Mouse (Mus musculus): ENCODE data around the gene Ddx23. TPM values are rescaled to one million over a fixed set of nuclear protein-coding genes. Genes with fewer than 3 reads are reported as not detected.

Ddx23 gene
- total RNA-seq, 4 experiments from 2014 or later, result 53.2 to 61.7 (median 56.4) TPM

DNA sequence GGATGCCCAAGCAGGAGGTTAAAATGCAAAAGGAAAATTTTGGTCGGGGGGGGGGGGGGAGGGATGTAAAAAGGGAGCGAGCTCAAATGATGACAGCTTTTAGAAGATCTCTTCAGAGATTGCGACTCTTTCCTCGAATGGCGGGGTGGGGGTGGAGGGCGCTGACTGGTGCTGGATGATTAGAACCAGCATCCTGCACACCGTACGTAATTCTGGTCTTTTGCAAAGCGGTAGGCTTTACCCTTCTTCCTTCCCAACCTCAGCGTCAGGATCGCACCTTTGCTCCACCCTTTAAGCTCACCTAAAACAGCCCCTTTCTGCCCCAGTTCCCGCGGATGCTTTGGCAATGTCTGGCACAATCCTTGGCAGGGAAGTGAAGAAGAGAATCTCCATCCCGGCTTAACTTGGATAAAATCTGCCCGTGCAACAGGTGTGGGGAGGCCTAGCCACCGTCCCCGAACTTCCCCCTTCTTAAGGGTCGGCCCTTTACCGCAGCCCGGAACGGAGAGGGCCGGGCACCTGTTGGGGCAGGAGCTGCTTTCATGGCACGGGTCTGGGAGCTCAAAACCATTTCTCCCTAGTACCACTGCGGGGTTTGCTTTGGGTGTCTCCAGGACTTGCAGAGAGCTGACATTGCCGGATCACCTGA is 28.7 kb downstream of the Ddx23 start:
- no peak for DNase-seq (ENCODE audit: low spot score)

DNA sequence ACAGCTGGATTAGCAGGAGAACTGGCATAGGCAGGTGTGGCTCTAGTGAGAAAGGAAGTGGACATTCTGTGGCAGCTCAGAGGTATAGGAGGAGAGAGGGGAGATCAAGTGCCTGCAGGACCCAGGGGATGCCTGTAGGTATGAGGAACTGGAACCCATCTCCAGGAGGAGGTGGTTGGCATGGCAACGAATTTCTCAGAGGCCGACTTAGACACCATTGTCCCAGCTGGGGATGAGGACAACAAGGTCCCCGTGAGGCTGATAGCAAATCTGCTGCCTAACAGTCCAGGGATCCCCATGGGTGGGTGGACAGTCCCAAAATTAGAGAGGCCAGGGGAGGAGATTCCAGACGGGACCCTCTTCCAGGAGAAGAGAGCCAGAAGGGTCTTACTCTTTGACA is 29.8 kb downstream of the Ddx23 start:
- DNase-seq (ENCODE audit: low spot score), result no peak

- no peak for DNase-seq (ENCODE audit: low spot score)
Measured at GRCm38 (mm10) chr15:98632107-98632744, 30.5 kb downstream of the Ddx23 start.

DNA sequence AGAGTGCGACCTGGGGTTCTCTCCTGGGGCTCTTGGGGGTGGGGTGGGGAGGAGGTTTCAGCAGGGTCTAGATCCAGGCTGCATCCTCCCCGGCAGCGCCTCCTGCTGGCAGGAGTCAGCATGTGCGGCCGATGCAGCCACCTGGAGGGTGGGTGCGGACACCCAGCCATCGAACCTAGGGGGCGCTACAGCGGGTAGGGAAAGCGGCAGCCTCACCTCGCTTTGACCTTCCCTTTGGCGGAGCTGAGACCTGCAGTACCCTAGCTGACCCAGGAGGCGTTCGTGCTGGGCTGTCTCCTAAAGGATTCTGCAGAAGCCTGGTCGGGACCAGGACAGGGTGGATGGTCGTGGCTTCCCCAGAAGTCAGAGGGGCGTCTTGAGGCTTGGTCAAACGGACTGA is 31.2 kb downstream of the Ddx23 start:
- no peak for DNase-seq (ENCODE audit: low spot score)

DNA sequence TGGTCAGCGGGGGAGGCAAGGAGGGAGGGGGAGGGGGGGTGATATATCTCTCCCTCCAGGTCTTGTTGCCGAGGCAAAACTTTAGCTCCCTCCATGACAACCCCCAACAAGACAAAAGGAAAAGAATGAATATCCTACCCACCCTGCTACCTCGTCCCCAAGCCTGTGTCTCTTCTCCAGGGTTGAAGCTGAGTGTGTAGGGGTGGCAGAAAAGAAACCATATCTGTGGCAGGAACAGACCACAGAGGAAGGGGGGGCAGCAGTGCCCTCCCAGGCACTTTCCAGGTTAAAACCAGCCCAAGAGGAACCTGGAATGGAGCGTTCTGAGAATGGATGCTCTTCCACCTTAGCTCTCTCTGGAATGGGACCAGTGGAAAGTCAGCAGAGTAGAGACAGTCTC is 32.2 kb downstream of the Ddx23 start, which contains the start of gene Cacnb3:
Gene Cacnb3 (plus strand): TSS at position 301 of the 400 bp plus-strand sequence.
- no peak for DNase-seq (ENCODE audit: low spot score)

DNA sequence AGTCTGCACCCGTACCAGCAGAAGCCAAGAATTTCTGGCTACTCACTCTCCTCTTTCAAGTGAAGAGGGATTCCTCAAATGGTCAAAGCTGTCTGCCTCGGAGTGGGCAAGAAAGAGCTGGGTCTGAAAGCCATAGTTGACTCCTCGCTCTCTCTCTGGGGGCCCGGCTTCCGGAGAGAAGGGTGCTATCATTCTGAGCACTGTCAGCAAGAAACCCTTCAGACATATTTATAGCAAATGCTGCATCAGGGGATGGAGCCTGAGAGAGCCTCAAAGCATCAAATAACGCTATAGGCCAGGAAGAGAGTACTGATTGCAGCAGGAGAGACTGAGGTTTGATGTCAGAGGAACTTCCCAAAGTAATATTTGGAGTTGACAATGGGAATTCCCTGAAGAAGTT is 33.2 kb downstream of the Ddx23 start:
- DNase-seq (ENCODE audit: low spot score), result no peak

- DNase-seq (ENCODE audit: low spot score), result no peak
Measured at GRCm38 (mm10) chr15:98628589-98629254, 34.0 kb downstream of the Ddx23 start.

DNA sequence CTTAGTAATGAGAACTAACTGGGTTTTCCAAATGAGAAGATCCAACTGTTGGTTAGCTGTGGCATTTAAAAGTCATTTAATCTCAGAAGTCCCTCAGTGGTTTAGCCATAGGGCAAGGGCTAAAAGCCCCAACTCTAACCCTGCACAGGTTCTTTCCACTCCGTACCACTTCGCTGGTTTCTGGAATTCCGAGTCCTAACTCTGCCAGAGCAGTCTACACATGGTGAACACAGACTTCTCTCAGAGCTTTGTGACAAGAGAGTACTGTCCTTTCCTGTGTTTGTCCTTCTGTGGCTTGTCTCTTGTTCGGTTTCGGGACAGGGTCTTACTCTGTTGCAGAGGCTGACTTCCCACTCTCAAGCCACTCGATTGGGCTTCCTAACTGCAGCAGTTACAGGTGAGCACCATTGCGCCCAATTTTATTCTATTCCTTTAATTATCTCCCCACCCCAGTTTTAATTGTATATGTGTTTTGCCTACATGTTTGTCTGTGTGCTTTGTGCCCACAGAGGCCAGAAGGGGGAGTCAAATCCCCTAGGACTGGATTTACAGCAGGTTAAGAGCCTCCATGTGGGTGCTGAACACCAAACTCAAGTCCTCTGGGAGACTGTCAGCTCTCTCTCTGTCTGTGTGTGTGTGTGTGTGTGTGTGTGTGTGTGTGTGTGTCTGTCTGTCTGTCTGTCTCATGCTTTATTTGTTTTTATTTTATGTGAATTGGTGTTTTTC is 36.0 kb downstream of the Ddx23 start:
- no peak for DNase-seq (ENCODE audit: low spot score)

- DNase-seq (ENCODE audit: low spot score), result no peak
Measured at GRCm38 (mm10) chr15:98626078-98626477, 36.6 kb downstream of the Ddx23 start.

DNA sequence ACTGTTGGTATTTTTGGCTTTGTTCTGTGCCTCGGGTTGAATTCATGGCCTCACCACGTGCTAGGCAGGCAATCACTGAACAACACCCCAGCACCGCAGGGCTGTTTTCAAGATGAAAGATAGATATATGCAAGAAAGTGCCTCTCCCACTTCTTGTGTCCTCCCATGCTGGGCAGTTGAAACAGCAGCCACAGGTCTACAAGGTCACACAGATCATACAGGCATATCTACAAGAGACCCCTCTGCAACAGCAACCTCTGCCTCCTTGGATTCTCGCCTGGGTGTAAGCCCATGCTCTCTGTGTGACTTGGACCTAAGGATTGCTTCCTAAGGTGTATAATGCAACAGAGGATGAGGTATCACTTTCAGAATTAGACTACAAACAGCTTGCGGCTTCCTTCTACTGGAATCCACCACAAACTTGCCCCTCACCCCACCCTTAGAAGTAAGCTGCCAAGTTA is 39.3 kb downstream of the Ddx23 start:
- no peak for DNase-seq (ENCODE audit: low spot score)

DNA sequence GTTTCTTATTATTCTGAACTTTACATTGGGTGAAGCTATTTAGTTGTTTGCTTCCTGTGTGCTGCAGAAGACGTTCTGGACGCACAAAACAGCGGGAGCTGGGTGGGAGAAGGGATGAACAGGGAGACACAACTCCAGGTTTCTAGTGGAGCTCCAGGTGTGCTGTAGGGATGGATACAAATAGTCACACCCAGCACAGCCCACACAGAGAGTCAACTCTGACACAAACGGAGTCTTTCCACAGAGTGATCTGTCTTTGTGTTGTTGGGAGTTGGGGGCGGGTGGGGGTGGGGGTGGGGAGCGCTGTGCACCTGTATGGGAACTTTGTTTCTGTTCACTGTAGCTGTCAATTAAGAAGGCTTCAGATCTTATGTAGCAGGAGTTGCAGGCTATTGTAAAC is 40.0 kb downstream of the Ddx23 start:
- DNase-seq (ENCODE audit: low spot score), result no peak

GRCm38 (mm10) chr15:98622199-98622598 is 40.5 kb downstream of the Ddx23 start:
- no peak for DNase-seq (ENCODE audit: low spot score)

- DNase-seq (ENCODE audit: low spot score), result peak; percentile 86
Measured at GRCm38 (mm10) chr15:98617176-98617537, 45.5 kb downstream of the Ddx23 start.

DNA sequence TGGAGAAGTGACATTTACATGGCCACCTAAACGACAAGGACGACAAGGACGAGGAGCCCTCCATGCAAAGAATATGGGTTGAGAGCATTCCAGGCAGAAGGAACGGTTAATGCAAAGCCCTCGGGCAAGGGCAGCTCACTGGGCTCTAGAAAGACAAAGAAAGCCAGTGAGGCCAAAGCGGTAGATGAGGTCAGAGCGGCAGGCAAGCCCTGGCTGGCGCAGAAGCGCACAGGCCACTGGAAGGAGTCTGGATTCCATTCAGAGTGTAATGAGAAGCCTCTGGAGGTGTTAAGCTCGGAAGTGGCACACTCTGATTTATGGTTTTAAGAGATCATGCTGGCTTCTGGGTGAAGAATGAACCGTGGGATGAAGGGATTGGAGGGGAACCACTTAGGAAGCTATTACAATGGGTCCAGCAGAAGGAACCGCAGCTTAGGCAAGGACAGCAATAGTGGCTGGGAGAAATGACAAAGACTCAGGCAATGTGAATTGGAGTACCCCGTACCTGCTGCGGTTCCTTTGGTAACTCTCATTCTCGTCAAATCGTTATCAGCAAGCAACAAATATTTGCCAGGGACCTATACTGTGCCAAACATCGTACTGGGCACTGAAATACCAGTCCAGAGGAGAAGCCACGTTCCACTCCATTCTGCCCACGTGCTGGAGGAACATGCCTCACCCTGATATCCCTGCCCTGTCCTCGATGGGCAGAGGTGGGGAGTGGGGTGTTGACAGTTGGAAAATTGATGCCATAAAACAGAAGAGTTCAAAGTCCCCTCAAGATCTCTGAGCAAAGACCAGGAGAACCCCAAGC is 46.1 kb downstream of the Ddx23 start:
- DNase-seq (ENCODE audit: low spot score), result no peak

- DNase-seq (ENCODE audit: low spot score), result no peak
Measured at GRCm38 (mm10) chr15:98615751-98616150, 46.9 kb downstream of the Ddx23 start.

GRCm38 (mm10) chr15:98614971-98615370 is 47.7 kb downstream of the Ddx23 start:
- DNase-seq (ENCODE audit: low spot score), result no peak

GRCm38 (mm10) chr15:98614551-98614950 is 48.1 kb downstream of the Ddx23 start:
- DNase-seq (ENCODE audit: low spot score), result no peak

- DNase-seq (ENCODE audit: low spot score), result no peak
Measured at GRCm38 (mm10) chr15:98612229-98612628, 50.5 kb downstream of the Ddx23 start.

GRCm38 (mm10) chr15:98610131-98610633 is 52.5 kb downstream of the Ddx23 start:
- no peak for DNase-seq (ENCODE audit: low spot score)

- DNase-seq (ENCODE audit: low spot score), result peak; percentile 76
Measured at GRCm38 (mm10) chr15:98609331-98610130, 53.2 kb downstream of the Ddx23 start, which contains the start of gene Adcy6. Gene Adcy6 (minus strand): TSS chr15:98610076.
